Mouse (Mus musculus) MEL (cell line): ENCODE results near the gene Bglap.

ENCODE experiments used
- CTCF ChIP-seq, 3 experiments: IDR thresholded peaks in 2 of 3; conservative IDR thresholded peaks in 1 of 3; 2 replicates each; pipeline ENCODE4 v1.5.1; 2011 to 2012; ENCODE audit warnings: low read length in 3 of 3, low read depth in 2 of 3, mild to moderate bottlenecking in 2 of 3, improper control_type of control experiment in 1 of 3, inconsistent platforms in 1 of 3, mixed read lengths in 1 of 3, moderate library complexity in 1 of 3; ENCODE audit not compliant: control insufficient read depth in 1 of 3, insufficient read depth in 1 of 3, poor library complexity in 1 of 3, severe bottlenecking in 1 of 3
- EP300 ChIP-seq, 2 experiments: IDR thresholded peaks; 2 replicates each; pipeline ENCODE4 v1.6.1; 2011; ENCODE audit warnings: improper control_type of control experiment in 2 of 2, low read length in 2 of 2, low read depth in 1 of 2, mild to moderate bottlenecking in 1 of 2
- GATA1 ChIP-seq: IDR thresholded peaks from 2 replicates; pipeline ENCODE4 v1.6.1; 2011; ENCODE audit warnings: low read depth, low read length, improper control_type of control experiment
- HCFC1 ChIP-seq: IDR thresholded peaks from 2 replicates; pipeline ENCODE4 v1.6.1; 2012; ENCODE audit warnings: low read depth, mild to moderate bottlenecking, inconsistent platforms, low read length, improper control_type of control experiment, moderate library complexity
- POLR2A ChIP-seq, 2 experiments: IDR thresholded peaks; 2 replicates each; pipeline ENCODE4 v1.6.1; 2011 to 2012; ENCODE audit warnings: low read length in 2 of 2, mild to moderate bottlenecking in 2 of 2, control low read depth in 1 of 2, improper control_type of control experiment in 1 of 2, low read depth in 1 of 2, moderate library complexity in 1 of 2; ENCODE audit not compliant: control insufficient read depth in 1 of 2, insufficient read depth in 1 of 2, poor library complexity in 1 of 2
- POLR2AphosphoS2 ChIP-seq: IDR thresholded peaks from 2 replicates; pipeline ENCODE4 v1.6.1; 2011; ENCODE audit warnings: low read length, improper control_type of control experiment
- SIN3A ChIP-seq: IDR thresholded peaks from 2 replicates; pipeline ENCODE4 v1.6.1; 2012; ENCODE audit warnings: low read length, improper control_type of control experiment, inconsistent platforms
- TBP ChIP-seq: IDR thresholded peaks from 2 replicates; pipeline ENCODE4 v1.8.0; 2011; ENCODE audit warnings: low read depth, low read length, improper control_type of control experiment
- TCF12 ChIP-seq: IDR thresholded peaks from 2 replicates; pipeline ENCODE4 v1.6.1; 2014; ENCODE audit warnings: low read depth, mild to moderate bottlenecking, inconsistent platforms, low read length, improper control_type of control experiment, moderate library complexity

- TF ChIP-seq POLR2A (IDR thresholded peaks at IDR 0.05; ENCODE audit: control insufficient read depth in 1 of 2, insufficient read depth in 1 of 2, low read depth in 1 of 2, low read length in 2 of 2, poor library complexity in 1 of 2): no peak
- TF ChIP-seq TCF12: no peak
- no peak for TF ChIP-seq SIN3A
- TF ChIP-seq CTCF (IDR thresholded peaks at IDR 0.05 in 2 of 3, conservative IDR thresholded peaks at IDR 0.05 in 1 of 3; ENCODE audit: control insufficient read depth in 1 of 3, insufficient read depth in 1 of 3, low read depth in 2 of 3, low read length in 3 of 3, poor library complexity in 1 of 3, severe bottlenecking in 1 of 3): no peak
- no peak for TF ChIP-seq HCFC1
- no peak for TF ChIP-seq POLR2AphosphoS2
- TF ChIP-seq TBP: no peak
- no peak for TF ChIP-seq GATA1
- no peak for TF ChIP-seq EP300 (IDR thresholded peaks at IDR 0.05; ENCODE audit: low read depth in 1 of 2, low read length in 2 of 2)
These were observed 23.2 kb downstream of the Bglap start for GRCm38 (mm10) chr3:88361096-88361495.
